Mouse (Mus musculus): ENCODE measurements around the gene Slc25a36. TPM values are rescaled to one million over a fixed set of nuclear protein-coding genes. Genes with fewer than 3 reads are reported as not detected.
A peak's percentile ranks its signal among the peaks of the same experiment; 100 is the strongest.

Gene Slc25a36
- polyA plus RNA-seq, 1 experiment from 2014 or later: 96.5 TPM

- DNase-seq (ENCODE audit: low read depth, low spot score): peak; percentile 37
- ATAC-seq: no peak
- in situ Hi-C loops (cut with MboI; ENCODE audit: low pct_unique_long_range_greater_than_20kb): no loop called here
- TF ChIP-seq CTCF (IDR thresholded peaks at IDR 0.05): no peak
- ChIA-PET CTCF (interaction anchor here (1.2 to 1.6 kb wide), 3 partner anchors 9 to 53 kb away, joined by 3 to 4 read pairs (median 4); no protein-coding TSS in a partner anchor), POLR2A (interaction anchor here (1.0 kb wide), 1 partner anchor 11 kb away, joined by 3 read pairs; no protein-coding TSS in a partner anchor)
- no peaks in the 10 kb centered on the region for H3K27me3 ChIP-seq
These were observed 29.4 kb upstream of the Slc25a36 start for GRCm38 (mm10) chr9:97140145-97140932.

- no peak for TF ChIP-seq CTCF (IDR thresholded peaks at IDR 0.05)
- ATAC-seq (no peak), DNase-seq (ENCODE audit: low read depth, low spot score) (no peak)
- POLR2A ChIA-PET: no interaction called here
- no peaks in the 10 kb centered on the region for H3K27me3 ChIP-seq
- CTCF ChIA-PET: no interaction called here
- in situ Hi-C loops (cut with MboI; ENCODE audit: low pct_unique_long_range_greater_than_20kb): no loop called here
These were observed 26.7 kb upstream of the Slc25a36 start for GRCm38 (mm10) chr9:97137678-97138077.

- ChIA-PET POLR2A (no interaction called here), CTCF (no interaction called here)
- in situ Hi-C loops (cut with MboI; ENCODE audit: low pct_unique_long_range_greater_than_20kb): no loop called here
- no peak for TF ChIP-seq CTCF (IDR thresholded peaks at IDR 0.05)
- DNase-seq (ENCODE audit: low read depth, low spot score): peak; percentile 6
- ATAC-seq: no peak
- H3K27me3 ChIP-seq: no peaks in the 10 kb centered on the region
These were observed 26.2 kb upstream of the Slc25a36 start for GRCm38 (mm10) chr9:97137116-97137515.

GRCm38 (mm10) chr9:97135866-97136265, 24.9 kb upstream of the Slc25a36 start:
- POLR2A ChIA-PET: no interaction called here
- DNase-seq (ENCODE audit: low read depth, low spot score) (no peak), ATAC-seq (no peak)
- no peaks in the 10 kb centered on the region for H3K27me3 ChIP-seq
- CTCF ChIA-PET: interaction anchor here (0.6 kb wide), 1 partner anchor 27 kb away, joined by 3 read pairs; no protein-coding TSS in a partner anchor
- in situ Hi-C loops (cut with MboI; ENCODE audit: low pct_unique_long_range_greater_than_20kb): no loop called here
- TF ChIP-seq CTCF (IDR thresholded peaks at IDR 0.05): no peak

- no peak for DNase-seq (ENCODE audit: low read depth, low spot score)
- no peak for ATAC-seq
- CTCF ChIA-PET: no interaction called here
- POLR2A ChIA-PET: no interaction called here
- no peaks in the 10 kb centered on the region for H3K27me3 ChIP-seq
- in situ Hi-C loops (cut with MboI; ENCODE audit: low pct_unique_long_range_greater_than_20kb): no loop called here
- TF ChIP-seq CTCF (IDR thresholded peaks at IDR 0.05): no peak
These were observed 22.2 kb upstream of the Slc25a36 start for GRCm38 (mm10) chr9:97133178-97133577.

- TF ChIP-seq CTCF (IDR thresholded peaks at IDR 0.05): no peak
- POLR2A ChIA-PET: no interaction called here
- DNase-seq (ENCODE audit: low read depth, low spot score) (no peak), ATAC-seq (no peak)
- in situ Hi-C loops (cut with MboI; ENCODE audit: low pct_unique_long_range_greater_than_20kb): no loop called here
- no peaks in the 10 kb centered on the region for H3K27me3 ChIP-seq
- CTCF ChIA-PET: no interaction called here
These were observed 19.0 kb upstream of the Slc25a36 start for GRCm38 (mm10) chr9:97130001-97130400.

GRCm38 (mm10) chr9:97123934-97124692, 13.2 kb upstream of the Slc25a36 start:
- TF ChIP-seq CTCF (IDR thresholded peaks at IDR 0.05): no peak
- no peaks in the 10 kb centered on the region for H3K27me3 ChIP-seq
- ATAC-seq (no peak), DNase-seq (ENCODE audit: low read depth, low spot score) (no peak)
- in situ Hi-C loops (cut with MboI; ENCODE audit: low pct_unique_long_range_greater_than_20kb): no loop called here
- ChIA-PET POLR2A (no interaction called here), CTCF (no interaction called here)

- ChIA-PET CTCF (no interaction called here), POLR2A (no interaction called here)
- in situ Hi-C loops (cut with MboI; ENCODE audit: low pct_unique_long_range_greater_than_20kb): no loop called here
- no peaks in the 10 kb centered on the region for H3K27me3 ChIP-seq
- peak; percentile 51 for ATAC-seq
- TF ChIP-seq CTCF (IDR thresholded peaks at IDR 0.05): no peak
- no peak for DNase-seq (ENCODE audit: low read depth, low spot score)
These were observed 10.5 kb upstream of the Slc25a36 start for GRCm38 (mm10) chr9:97121432-97121831.

GRCm38 (mm10) chr9:97114271-97114670, 3.3 kb upstream of the Slc25a36 start:
- ChIA-PET POLR2A (no interaction called here), CTCF (no interaction called here)
- DNase-seq (ENCODE audit: low read depth, low spot score): no peak
- no peak for ATAC-seq
- H3K27me3 ChIP-seq: no peaks in the 10 kb centered on the region
- in situ Hi-C loops (cut with MboI; ENCODE audit: low pct_unique_long_range_greater_than_20kb): no loop called here
- no peak for TF ChIP-seq CTCF (IDR thresholded peaks at IDR 0.05)

GRCm38 (mm10) chr9:97113555-97113929, 2.6 kb upstream of the Slc25a36 start:
- CTCF ChIA-PET: no interaction called here
- ATAC-seq: no peak
- in situ Hi-C loops (cut with MboI; ENCODE audit: low pct_unique_long_range_greater_than_20kb): no loop called here

GRCm38 (mm10) chr9:97112797-97113554, 2.0 kb upstream of the Slc25a36 start:
- in situ Hi-C loops (cut with MboI; ENCODE audit: low pct_unique_long_range_greater_than_20kb): no loop called here
- CTCF ChIA-PET: no interaction called here

More at GRCm38 (mm10) chr9:97113555-97113929, 2.6 kb upstream of the Slc25a36 start:
- POLR2A ChIA-PET: no interaction called here
- DNase-seq (ENCODE audit: low read depth, low spot score): no peak
- TF ChIP-seq CTCF (IDR thresholded peaks at IDR 0.05): no peak
- no peaks in the 10 kb centered on the region for H3K27me3 ChIP-seq

More at GRCm38 (mm10) chr9:97112797-97113554, 2.0 kb upstream of the Slc25a36 start:
- TF ChIP-seq CTCF (IDR thresholded peaks at IDR 0.05): no peak
- ATAC-seq (no peak), DNase-seq (ENCODE audit: low read depth, low spot score) (no peak)
- no peaks in the 10 kb centered on the region for H3K27me3 ChIP-seq
- POLR2A ChIA-PET: no interaction called here

Data from Patski (cell line).